Mouse (Mus musculus): ENCODE data around the gene Hoxd1.

The Hoxd1 gene

GRCm38 (mm10) chr2:74747661-74748141, 15.1 kb upstream of the Hoxd1 start:
- no peak for DNase-seq (ENCODE audit: low spot score in 2 of 2)

GRCm38 (mm10) chr2:74748436-74748995, 14.3 kb upstream of the Hoxd1 start:
- no peak for DNase-seq (ENCODE audit: low spot score in 2 of 2)

GRCm38 (mm10) chr2:74749337-74750121, 13.3 kb upstream of the Hoxd1 start:
- no peak for DNase-seq (ENCODE audit: low spot score in 2 of 2)

DNA sequence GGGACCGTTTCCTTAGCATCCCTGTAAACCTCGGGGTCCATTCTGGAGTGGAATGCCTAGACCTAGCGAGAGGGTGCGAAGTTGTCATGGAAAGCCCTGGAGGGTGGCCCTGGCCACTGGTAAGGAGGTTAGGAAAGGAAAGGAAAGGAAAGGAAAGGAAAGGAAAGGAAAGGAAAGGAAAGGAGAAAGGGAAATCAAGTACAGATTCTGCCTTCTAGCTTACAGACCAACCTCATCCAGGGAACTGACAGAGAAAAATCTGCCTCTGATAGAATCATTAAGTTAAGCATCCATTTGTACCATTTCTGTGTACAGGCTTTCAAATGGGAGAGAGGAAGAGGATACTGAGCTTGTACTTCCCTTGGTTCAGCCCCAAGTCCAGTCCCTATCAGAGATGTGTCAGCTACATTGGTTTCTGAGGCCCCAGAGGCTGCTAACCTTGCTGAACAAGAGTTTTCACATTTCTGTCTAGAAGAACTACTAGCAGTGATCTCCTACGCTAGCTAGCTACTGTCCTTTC, 12.0 kb upstream of the Hoxd1 start:
- DNase-seq (ENCODE audit: low spot score in 2 of 2) = no peak

GRCm38 (mm10) chr2:74751861-74752260, 10.9 kb upstream of the Hoxd1 start:
- no peak for DNase-seq (ENCODE audit: low spot score in 2 of 2)

GRCm38 (mm10) chr2:74752431-74753174, 10.2 kb upstream of the Hoxd1 start:
- no peak for DNase-seq (ENCODE audit: low spot score in 2 of 2)

GRCm38 (mm10) chr2:74753175-74753523, 9.6 kb upstream of the Hoxd1 start:
- DNase-seq (ENCODE audit: low spot score in 2 of 2) = no peak

GRCm38 (mm10) chr2:74753711-74754110, 9.1 kb upstream of the Hoxd1 start:
- no peak for DNase-seq (ENCODE audit: low spot score in 2 of 2)

DNA sequence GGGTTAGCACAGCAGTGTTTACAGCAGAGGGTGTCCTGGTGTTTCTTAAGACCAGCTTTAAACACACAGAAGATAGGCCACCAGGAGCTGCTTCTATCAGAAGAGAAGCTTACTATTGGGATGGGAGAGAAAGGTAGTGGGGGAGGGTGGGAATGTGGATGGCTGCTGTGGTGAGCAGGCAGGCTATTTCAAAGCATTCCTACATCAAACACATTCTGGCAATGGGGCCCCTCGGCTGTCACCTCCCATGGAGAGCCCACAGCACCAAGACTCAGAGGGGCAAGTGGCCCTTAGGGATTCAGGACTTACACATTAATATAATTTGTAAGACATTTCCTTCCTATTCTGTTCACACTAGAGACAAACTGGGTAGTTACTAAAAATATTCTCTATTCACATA, 2.6 kb upstream of the Hoxd1 start:
- no peak for DNase-seq (ENCODE audit: low spot score in 2 of 2)

- DNase-seq (ENCODE audit: low spot score in 2 of 2) = no peak
Observed at GRCm38 (mm10) chr2:74761941-74762340, 839 bp upstream of the Hoxd1 start.

DNA sequence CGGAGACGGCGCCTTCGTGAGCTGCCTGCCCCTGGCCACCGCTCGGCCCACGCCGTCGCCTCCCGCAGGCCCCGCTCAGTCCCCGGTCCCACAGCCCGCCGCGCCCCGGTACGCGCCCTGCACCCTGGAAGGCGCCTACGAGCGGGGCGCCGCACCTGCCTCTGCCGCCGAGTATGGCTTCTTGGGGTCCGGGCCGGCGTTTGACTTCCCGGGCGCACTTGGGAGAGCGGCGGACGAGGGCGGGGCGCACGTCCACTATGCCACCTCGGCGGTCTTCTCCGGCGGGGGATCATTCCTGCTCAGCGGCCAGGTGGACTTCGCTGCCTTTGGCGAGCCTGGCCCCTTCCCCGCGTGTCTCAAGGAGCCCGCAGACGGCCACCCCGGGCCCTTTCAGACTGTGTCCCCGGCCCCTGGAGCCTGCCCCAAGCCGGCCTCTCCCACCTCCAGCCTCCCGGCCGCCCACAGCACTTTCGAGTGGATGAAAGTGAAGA, 510 bp downstream of the Hoxd1 start:
- no peak for DNase-seq (ENCODE audit: low spot score in 2 of 2)

GRCm38 (mm10) chr2:74763976-74764375, 1.2 kb downstream of the Hoxd1 start:
- DNase-seq (ENCODE audit: low spot score in 2 of 2) = no peak

DNA sequence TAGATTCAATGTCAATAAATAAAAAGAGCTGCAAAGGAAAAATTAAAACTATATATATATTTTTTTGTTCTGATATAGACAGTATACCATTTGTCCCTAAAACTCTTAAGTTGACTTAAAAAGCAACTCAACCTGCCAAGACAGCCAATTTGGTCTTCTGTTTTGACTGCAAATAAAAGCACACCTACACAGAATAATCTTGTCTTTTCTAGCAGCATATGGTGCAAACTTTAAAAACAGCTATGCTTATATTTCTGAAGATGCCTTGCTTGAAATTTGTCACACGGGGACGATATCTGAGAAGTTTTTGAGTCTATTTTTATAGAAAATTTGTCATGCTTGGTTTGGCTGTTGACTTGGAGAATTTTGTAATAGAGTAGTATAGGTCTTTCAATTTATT, 11.6 kb downstream of the Hoxd1 start:
- no peak for DNase-seq (ENCODE audit: low spot score in 2 of 2)

- no peak for DNase-seq (ENCODE audit: low spot score in 2 of 2)
Observed at GRCm38 (mm10) chr2:74777536-74778275, 14.9 kb downstream of the Hoxd1 start.

GRCm38 (mm10) chr2:74781386-74781785, 18.6 kb downstream of the Hoxd1 start:
- DNase-seq (ENCODE audit: low spot score in 2 of 2) = no peak

DNA sequence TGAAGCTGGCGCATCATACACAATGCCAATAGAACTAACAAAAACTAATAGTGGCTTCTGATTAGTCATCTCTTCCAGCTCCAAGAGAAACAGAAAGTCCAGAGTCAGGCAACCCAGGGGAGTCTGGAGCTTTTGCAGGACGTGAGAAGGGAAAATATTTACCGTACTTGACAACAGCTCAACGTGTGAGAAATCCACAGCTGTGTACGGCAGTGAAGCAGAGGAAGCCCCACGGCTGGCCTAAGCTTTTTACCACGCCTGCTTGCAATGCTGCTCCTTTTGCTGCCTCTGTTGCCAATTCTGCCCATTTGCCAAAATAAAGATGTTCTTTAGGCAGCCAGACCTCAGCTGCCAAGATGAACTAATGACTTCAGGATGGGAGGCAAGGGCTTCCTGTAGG, 32.8 kb downstream of the Hoxd1 start:
- DNase-seq (ENCODE audit: low spot score in 2 of 2) = no peak

- no peak for DNase-seq (ENCODE audit: low spot score in 2 of 2)
Observed at GRCm38 (mm10) chr2:74808431-74808830, 45.7 kb downstream of the Hoxd1 start.
